Mouse (Mus musculus): ENCODE measurements around the gene Padi4.

Gene Padi4

GRCm38 (mm10) chr4:140701049-140701715 is 72.9 kb downstream of the Padi4 start:
- DNase-seq, result peak; percentile 91

- peak; percentile 40 for DNase-seq
Observed at GRCm38 (mm10) chr4:140700269-140701018, 73.6 kb downstream of the Padi4 start, which contains the start of gene Rcc2. Gene Rcc2 (plus strand): TSS chr4:140700541.

- DNase-seq, result peak; percentile 67
Observed at GRCm38 (mm10) chr4:140699441-140700127, 74.5 kb downstream of the Padi4 start.
